Comparison of ENCODE assay signal across 8 mouse cellular contexts in genomic region chr11:50024833-50025720, GRCm38 (mm10). TPM values are rescaled to one million over a fixed set of nuclear protein-coding genes. Genes with fewer than 3 reads are reported as not detected.
A peak's percentile ranks its signal among the peaks of the same experiment; 100 is the strongest.
DNase-seq lines count a peak whose midpoint lies in the region; TF ChIP-seq lines count a peak whose summit lies in the region.

TSS of gene Rnf130 (plus strand) at chr11:50025346.

- intact Hi-C loops in left cerebral cortex, adult 2 months (cut with DNase I), result loop anchor here (2.0 to 5.0 kb wide), 3 partner anchors 38 to 106 kb away; partner anchors contain the start of gene Tbc1d9b

- WGBS in macrophage (ENCODE audit: missing documents), result under 1% methylated on average over 128 of the region's 129 CpGs

- H3K79me2 ChIP-seq in macrophage (ENCODE audit: inconsistent target), result peaks cover 46% of the 10 kb centered on the region

- peak within 1 kb of the TSS; percentile 88 for H3K4me3 ChIP-seq in left cerebral cortex, adult 2 months
- H3K4me3 ChIP-seq in macrophage (ENCODE audit: inconsistent target), result peak within 1 kb of the TSS; percentile 63

- peak; percentile 97 to 99 for DNase-seq in adrenal gland, adult (ENCODE audit: inconsistent age in 2 of 2, low spot score in 1 of 2)
- DNase-seq in embryo, embryonic 10 days (ENCODE audit: low spot score), result peak; percentile 97
- peak; percentile 95 for DNase-seq in gastrocnemius, postnatal 10 days
- DNase-seq in hindlimb bud, embryonic 11.5 days (ENCODE audit: extremely low spot score, low read depth, low spot score), result peak; percentile 72
- peak; percentile 96 to 97 for DNase-seq in left cerebral cortex, adult 2 months (ENCODE audit: extremely low spot score in 1 of 2, low spot score in 2 of 2)
- peak; percentile 96 for DNase-seq in right cerebral cortex, adult 18-20 months
- peak; percentile 97 for DNase-seq in urinary bladder, adult 2 months (ENCODE audit: low spot score)

- H3K27ac ChIP-seq in left cerebral cortex, adult 2 months, result peak within 1 kb of the TSS; percentile 100
- H3K27ac ChIP-seq in macrophage, result peak within 1 kb of the TSS; percentile 87

- TF ChIP-seq CTCF in left cerebral cortex, adult 2 months (IDR thresholded peaks at IDR 0.05), result no peak; the same call in 1 of the 2 replicates

- H3K36me3 ChIP-seq in macrophage (ENCODE audit: inconsistent target), result no peaks in the 10 kb centered on the region

RNA-seq across cellular contexts. Expression of gene Rnf130, which starts in this region (rescaled TPM):
- 10 to 100 TPM; 35.7 to 37.4 TPM for total RNA-seq in gastrocnemius, postnatal 10 days (2021)
- total RNA-seq in left cerebral cortex, adult 2 months (2021), result 10 to 100 TPM; 91.9 to 95.4 TPM
- 10 to 100 TPM in 25 of 26 experiments, 1 to 10 TPM in 1; 8.6 to 73.4 (median 52.4) TPM for total RNA-seq in macrophage (2018; cell fraction: chromatin; rRNA removed)
- 100 to 1,000 TPM; 215 to 303 (median 274) TPM for total RNA-seq in macrophage (2018; cell fraction: cytosol; rRNA removed)
- 100 to 1,000 TPM in 18 of 26 experiments, 10 to 100 TPM in 8; 42.9 to 166 (median 120) TPM for total RNA-seq in macrophage (2018; cell fraction: nucleus; rRNA removed)
- polyA plus RNA-seq in macrophage (2018), result 245 to 360 TPM (median 267 TPM) in 3 replicates
- 64.3 and 69.6 TPM in 2 replicates for polyA plus RNA-seq in urinary bladder, adult 2 months (2012; rRNA removed)

Comparison
In these comparisons a context has a peak if more than half of its experiments do, and no peak if none do; other contexts are left out.
1. Peak in every context shown above with its lines: DNase-seq, H3K4me3 ChIP-seq and H3K27ac ChIP-seq.